Mouse (Mus musculus): ENCODE measurements at regions not wholly inside any gene's neighbourhood (a gene's known extent, or its start where the extent isn't known, plus 50 kb on each side); places are given as distances from the start of the nearest gene placed in this dataset.

DNA sequence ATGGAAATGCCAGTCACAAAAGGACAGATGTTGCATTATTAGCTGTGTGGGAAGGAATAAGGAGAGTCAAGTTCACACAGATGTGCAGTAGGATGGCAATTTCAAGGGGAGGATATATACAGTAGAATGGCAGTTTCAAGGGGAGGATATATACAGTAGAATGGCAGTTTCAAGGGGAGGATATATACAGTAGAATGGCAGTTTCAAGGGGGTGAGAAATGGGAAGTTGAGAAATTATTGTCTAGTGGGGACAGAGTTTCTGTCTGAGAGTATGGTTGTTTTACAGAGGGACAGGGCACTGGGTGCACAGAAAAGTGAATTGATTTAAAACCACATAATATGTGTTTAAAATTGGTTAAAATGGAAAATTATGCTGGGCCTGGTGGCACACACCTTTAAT lies 54.8 kb upstream of the Scel start:
- Histone ChIP-seq H3K27me3 (replicated peaks; ENCODE audit: control insufficient read depth, insufficient read depth, low read length) (no peaks in the 10 kb centered on the region), H3K36me3 (ENCODE audit: control insufficient read depth, insufficient read depth) (no peaks in the 10 kb centered on the region), H3K27ac (ENCODE audit: low read length) (no peak overlapping the region), H3K9me3 (ENCODE audit: control insufficient read depth, low read length) (no peaks in the 10 kb centered on the region), H3K4me2 (ENCODE audit: low read length) (no peak overlapping the region), H3K9ac (replicated peaks; ENCODE audit: low read depth, low read length) (no peak overlapping the region), H3K4me3 (replicated peaks; ENCODE audit: low read length) (no peak overlapping the region), H3K4me1 (replicated peaks; ENCODE audit: control insufficient read depth, insufficient read depth, low read length) (no peaks in the 10 kb centered on the region)
- ATAC-seq, result no peak

DNA sequence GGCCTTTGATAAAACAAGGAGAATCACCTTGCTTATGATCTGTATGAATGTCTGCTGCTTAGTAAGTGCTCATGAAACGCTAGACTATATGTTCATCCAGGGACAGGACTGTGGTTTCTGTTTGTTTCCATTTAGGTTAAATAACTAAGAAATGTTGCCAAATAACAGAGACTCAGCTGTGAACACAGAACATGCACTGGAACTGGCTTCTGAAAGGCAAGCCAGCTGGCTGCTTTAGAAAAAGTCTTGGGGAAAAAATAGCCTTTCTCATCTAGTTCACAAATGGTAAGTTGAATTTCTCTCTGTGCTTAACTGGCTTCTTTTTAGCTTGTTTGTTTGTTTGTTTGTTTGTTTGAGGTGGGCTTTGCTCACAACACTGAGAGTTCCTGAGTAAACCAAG lies 57.0 kb upstream of the Scel start:
- H3K4me2 ChIP-seq (ENCODE audit: low read length), result no peak overlapping the region
- WGBS, result 50% methylated on average over 1 of the region's 1 CpGs
- ATAC-seq, result no peak
- H3K27ac ChIP-seq (ENCODE audit: low read length), result no peak overlapping the region
- no peaks in the 10 kb centered on the region for H3K9me3 ChIP-seq (ENCODE audit: control insufficient read depth, low read length)
- H3K9ac ChIP-seq (replicated peaks; ENCODE audit: low read depth, low read length), result no peak overlapping the region
- H3K4me3 ChIP-seq (replicated peaks; ENCODE audit: low read length), result no peak overlapping the region
- no peaks in the 10 kb centered on the region for H3K27me3 ChIP-seq (replicated peaks; ENCODE audit: control insufficient read depth, insufficient read depth, low read length)
- H3K4me1 ChIP-seq (replicated peaks; ENCODE audit: control insufficient read depth, insufficient read depth, low read length), result no peaks in the 10 kb centered on the region
- no peaks in the 10 kb centered on the region for H3K36me3 ChIP-seq (ENCODE audit: control insufficient read depth, insufficient read depth)

DNA sequence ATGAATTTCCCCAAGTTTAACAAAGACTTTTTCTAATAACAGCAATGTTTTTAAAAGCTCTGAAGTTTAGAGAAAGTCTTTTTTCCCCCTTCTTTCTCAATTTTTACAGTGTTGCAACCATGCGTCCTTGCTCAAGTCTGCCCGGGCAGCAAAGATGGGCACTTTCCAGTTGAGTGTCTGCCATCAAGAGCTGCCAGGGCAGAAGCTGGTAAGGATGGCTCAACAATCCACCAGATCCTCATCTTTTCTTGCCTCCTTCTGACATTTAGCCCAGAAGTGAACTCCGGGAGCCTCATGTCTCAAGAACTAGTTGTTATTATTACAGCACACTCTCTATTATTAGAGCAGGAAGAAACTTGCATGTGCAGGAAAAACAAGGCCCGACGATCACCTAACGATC lies 62.4 kb upstream of the Scel start:
- no peak overlapping the region for H3K4me2 ChIP-seq (ENCODE audit: low read length)
- no peak overlapping the region for H3K4me3 ChIP-seq (replicated peaks; ENCODE audit: low read length)

DNA sequence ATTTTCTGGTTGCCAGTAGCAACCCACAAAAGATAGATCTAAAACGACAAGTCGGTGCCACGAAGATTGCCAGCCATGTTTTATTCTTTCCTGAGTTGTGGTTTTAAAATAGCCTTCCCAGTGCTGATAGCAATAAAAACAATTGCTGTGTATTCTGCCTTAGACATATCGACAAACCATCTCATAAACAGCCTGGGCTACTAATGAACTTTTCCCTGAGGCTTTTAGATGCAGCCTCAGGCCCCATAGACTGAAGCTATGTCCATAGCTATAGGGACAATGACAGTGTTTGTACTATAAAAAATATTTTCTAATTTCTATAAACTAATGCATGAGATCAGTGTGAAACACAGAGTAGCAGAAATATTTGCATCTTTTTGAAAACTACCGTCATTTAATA lies 63.7 kb upstream of the Scel start:
- H3K36me3 ChIP-seq (ENCODE audit: control insufficient read depth, insufficient read depth), result no peaks in the 10 kb centered on the region
- H3K27me3 ChIP-seq (replicated peaks; ENCODE audit: control insufficient read depth, insufficient read depth, low read length), result no peaks in the 10 kb centered on the region
- 71% methylated on average over 5 of the region's 5 CpGs for WGBS
- no peak overlapping the region for H3K27ac ChIP-seq (ENCODE audit: low read length)
- H3K4me3 ChIP-seq (replicated peaks; ENCODE audit: low read length), result no peak overlapping the region
- no peaks in the 10 kb centered on the region for H3K9me3 ChIP-seq (ENCODE audit: control insufficient read depth, low read length)
- ATAC-seq, result no peak
- H3K9ac ChIP-seq (replicated peaks; ENCODE audit: low read depth, low read length), result no peak overlapping the region
- H3K4me1 ChIP-seq (replicated peaks; ENCODE audit: control insufficient read depth, insufficient read depth, low read length), result 0 out of 2 replicates have a peak, but pooled peaks cover 2% of the 10 kb centered on the region
- no peak overlapping the region for H3K4me2 ChIP-seq (ENCODE audit: low read length)

More for the DNA sequence above, 62.4 kb upstream of the Scel start:
- 85% methylated on average over 6 of the region's 6 CpGs for WGBS
- H3K9me3 ChIP-seq (ENCODE audit: control insufficient read depth, low read length), result no peaks in the 10 kb centered on the region
- H3K27ac ChIP-seq (ENCODE audit: low read length), result no peak overlapping the region
- no peak overlapping the region for H3K9ac ChIP-seq (replicated peaks; ENCODE audit: low read depth, low read length)
- 0 out of 2 replicates have a peak, but pooled peaks cover 2% of the 10 kb centered on the region for H3K4me1 ChIP-seq (replicated peaks; ENCODE audit: control insufficient read depth, insufficient read depth, low read length)
- no peaks in the 10 kb centered on the region for H3K36me3 ChIP-seq (ENCODE audit: control insufficient read depth, insufficient read depth)
- no peak for ATAC-seq
- H3K27me3 ChIP-seq (replicated peaks; ENCODE audit: control insufficient read depth, insufficient read depth, low read length), result no peaks in the 10 kb centered on the region

DNA sequence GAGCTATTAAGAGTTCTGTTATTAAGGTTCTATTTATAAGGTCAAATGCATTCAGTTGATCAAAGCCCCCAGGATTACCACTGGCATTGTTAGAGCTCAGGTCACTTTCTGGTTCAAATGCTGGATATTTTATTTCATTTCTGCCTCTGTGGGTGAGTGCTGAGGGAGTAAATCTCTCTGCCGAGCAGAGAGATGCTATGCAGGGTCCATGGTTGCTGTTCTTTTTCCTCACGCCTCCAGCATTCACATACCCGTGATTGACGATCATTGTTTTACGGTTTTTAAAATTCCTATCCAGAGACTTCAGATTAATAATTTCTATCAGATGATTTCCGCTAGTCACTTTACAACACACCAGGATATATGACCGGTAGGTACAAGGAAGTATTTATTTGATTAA lies 64.1 kb upstream of the Scel start:
- Histone ChIP-seq H3K9ac (replicated peaks; ENCODE audit: low read depth, low read length) (no peak overlapping the region), H3K36me3 (ENCODE audit: control insufficient read depth, insufficient read depth) (no peaks in the 10 kb centered on the region), H3K4me3 (replicated peaks; ENCODE audit: low read length) (no peak overlapping the region), H3K27me3 (replicated peaks; ENCODE audit: control insufficient read depth, insufficient read depth, low read length) (no peaks in the 10 kb centered on the region), H3K9me3 (ENCODE audit: control insufficient read depth, low read length) (no peaks in the 10 kb centered on the region), H3K4me1 (replicated peaks; ENCODE audit: control insufficient read depth, insufficient read depth, low read length) (0 out of 2 replicates have a peak, but pooled peaks cover 2% of the 10 kb centered on the region), H3K27ac (ENCODE audit: low read length) (no peak overlapping the region), H3K4me2 (ENCODE audit: low read length) (no peak overlapping the region)
- ATAC-seq, result no peak
- 71% methylated on average over 7 of the region's 7 CpGs for WGBS

DNA sequence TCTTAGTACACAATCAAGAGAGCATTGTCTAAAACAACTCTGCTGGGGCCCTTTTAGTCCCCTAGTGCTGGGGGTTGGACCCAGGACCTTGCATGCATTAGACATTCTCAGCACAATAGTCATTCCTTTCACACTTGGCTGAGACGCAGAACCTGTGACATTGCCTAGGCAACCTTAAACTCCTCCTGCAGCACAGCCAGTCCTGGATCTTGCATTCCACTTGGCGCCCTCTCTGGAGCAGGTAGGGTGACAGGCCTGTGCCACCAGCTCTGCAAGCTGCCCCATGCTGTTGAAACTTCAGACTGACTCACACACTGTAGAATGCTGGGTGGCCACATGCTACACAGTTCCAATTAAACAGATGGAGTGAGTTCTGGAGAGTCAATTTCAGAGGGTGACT lies 66.5 kb upstream of the Scel start:
- peak; percentile 58 for ATAC-seq
- WGBS, result 22% methylated on average over 2 of the region's 2 CpGs
- no peaks in the 10 kb centered on the region for H3K9me3 ChIP-seq (ENCODE audit: control insufficient read depth, low read length)

DNA sequence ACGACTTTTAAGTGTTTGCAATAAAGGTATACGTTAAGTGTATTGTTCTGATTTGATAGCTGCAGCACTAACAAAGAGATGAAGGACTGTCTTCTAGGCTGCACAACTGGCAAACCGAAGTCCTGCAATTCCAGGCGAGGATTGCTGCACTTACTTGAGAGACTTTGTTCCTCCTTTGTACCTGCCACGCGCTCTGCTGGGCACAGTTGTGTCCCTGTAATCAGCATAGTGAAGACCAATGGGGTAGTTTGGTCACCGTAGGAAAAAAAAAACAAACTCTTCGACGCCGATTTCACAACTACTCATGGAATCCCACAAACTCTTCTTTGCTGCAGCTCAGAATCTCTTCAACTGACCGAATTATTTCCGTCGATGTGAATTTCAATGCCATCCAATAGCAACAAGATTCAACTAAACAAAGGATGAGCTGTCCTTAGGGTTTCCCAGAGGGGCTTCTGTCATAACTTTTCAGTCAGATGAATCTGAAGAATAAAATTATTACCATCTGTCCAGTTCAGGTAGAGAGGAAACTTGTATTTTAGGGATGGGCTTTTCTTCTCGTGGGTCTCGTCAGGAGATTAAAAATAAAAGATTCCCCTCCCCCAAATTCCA lies 71.6 kb upstream of the Scel start:
- Histone ChIP-seq H3K9me3 (ENCODE audit: control insufficient read depth, low read length) (no peaks in the 10 kb centered on the region), H3K27me3 (replicated peaks; ENCODE audit: control insufficient read depth, insufficient read depth, low read length) (no peaks in the 10 kb centered on the region), H3K4me3 (replicated peaks; ENCODE audit: low read length) (no peak overlapping the region), H3K27ac (ENCODE audit: low read length) (no peak overlapping the region), H3K36me3 (ENCODE audit: control insufficient read depth, insufficient read depth) (no peaks in the 10 kb centered on the region), H3K4me1 (replicated peaks; ENCODE audit: control insufficient read depth, insufficient read depth, low read length) (0 out of 2 replicates have a peak, but pooled peaks cover under 1% of the 10 kb centered on the region), H3K4me2 (ENCODE audit: low read length) (no peak overlapping the region), H3K9ac (replicated peaks; ENCODE audit: low read depth, low read length) (no peak overlapping the region)
- WGBS, result 70% methylated on average over 15 of the region's 15 CpGs
- no peak for ATAC-seq

More for the DNA sequence above, 66.5 kb upstream of the Scel start:
- Histone ChIP-seq H3K36me3 (ENCODE audit: control insufficient read depth, insufficient read depth) (no peaks in the 10 kb centered on the region), H3K9ac (replicated peaks; ENCODE audit: low read depth, low read length) (no peak overlapping the region), H3K27ac (ENCODE audit: low read length) (no peak overlapping the region), H3K4me3 (replicated peaks; ENCODE audit: low read length) (no peak overlapping the region), H3K4me1 (replicated peaks; ENCODE audit: control insufficient read depth, insufficient read depth, low read length) (0 out of 2 replicates have a peak, but pooled peaks cover 2% of the 10 kb centered on the region), H3K4me2 (ENCODE audit: low read length) (no peak overlapping the region), H3K27me3 (replicated peaks; ENCODE audit: control insufficient read depth, insufficient read depth, low read length) (no peaks in the 10 kb centered on the region)

DNA sequence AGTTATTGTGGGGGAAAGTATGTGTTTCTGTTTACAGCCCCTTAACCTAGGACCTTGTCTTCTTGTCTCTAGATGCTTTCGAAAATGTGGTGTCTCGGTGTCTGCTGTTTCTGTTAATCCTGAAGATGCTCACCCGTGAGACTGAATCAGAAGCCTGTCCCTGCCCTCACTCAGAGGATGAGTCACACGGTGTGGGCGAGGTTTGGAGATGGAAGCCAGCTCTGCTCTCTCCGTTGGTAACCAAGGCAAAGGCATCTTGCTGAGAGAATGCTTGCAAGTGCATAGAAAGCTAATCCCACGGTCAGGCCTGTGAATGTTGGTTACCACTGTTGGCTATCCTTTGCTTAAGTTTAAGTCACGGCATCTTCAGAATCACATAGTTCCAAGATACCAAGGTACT lies 72.9 kb upstream of the Scel start:
- 80% methylated on average over 8 of the region's 8 CpGs for WGBS
- ATAC-seq, result no peak
- Histone ChIP-seq H3K27ac (ENCODE audit: low read length) (no peak overlapping the region), H3K4me2 (ENCODE audit: low read length) (no peak overlapping the region), H3K9ac (replicated peaks; ENCODE audit: low read depth, low read length) (no peak overlapping the region), H3K4me1 (replicated peaks; ENCODE audit: control insufficient read depth, insufficient read depth, low read length) (no peaks in the 10 kb centered on the region), H3K4me3 (replicated peaks; ENCODE audit: low read length) (no peak overlapping the region), H3K9me3 (ENCODE audit: control insufficient read depth, low read length) (no peaks in the 10 kb centered on the region), H3K27me3 (replicated peaks; ENCODE audit: control insufficient read depth, insufficient read depth, low read length) (no peaks in the 10 kb centered on the region), H3K36me3 (ENCODE audit: control insufficient read depth, insufficient read depth) (no peaks in the 10 kb centered on the region)

DNA sequence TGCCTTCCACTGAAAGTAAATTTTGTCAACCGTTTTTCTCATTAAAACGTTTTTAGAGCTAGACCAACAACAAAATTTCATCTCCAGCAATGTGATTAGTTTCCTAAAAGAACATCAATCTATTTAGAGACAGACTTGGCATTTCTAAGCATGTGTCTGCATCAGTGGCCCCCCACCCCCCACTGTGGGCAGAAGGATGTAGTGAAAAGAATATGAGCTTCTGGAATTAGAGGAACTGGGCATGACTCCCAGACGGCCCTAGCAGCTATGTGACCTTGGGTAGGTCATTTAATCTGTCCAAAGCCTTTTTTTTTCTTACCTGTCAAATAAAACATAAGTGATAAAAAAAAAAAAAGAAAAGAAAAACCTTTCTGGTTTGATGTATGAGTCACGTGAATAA lies 78.9 kb upstream of the Scel start:
- WGBS, result 63% methylated on average over 4 of the region's 4 CpGs
- no peak for ATAC-seq

DNA sequence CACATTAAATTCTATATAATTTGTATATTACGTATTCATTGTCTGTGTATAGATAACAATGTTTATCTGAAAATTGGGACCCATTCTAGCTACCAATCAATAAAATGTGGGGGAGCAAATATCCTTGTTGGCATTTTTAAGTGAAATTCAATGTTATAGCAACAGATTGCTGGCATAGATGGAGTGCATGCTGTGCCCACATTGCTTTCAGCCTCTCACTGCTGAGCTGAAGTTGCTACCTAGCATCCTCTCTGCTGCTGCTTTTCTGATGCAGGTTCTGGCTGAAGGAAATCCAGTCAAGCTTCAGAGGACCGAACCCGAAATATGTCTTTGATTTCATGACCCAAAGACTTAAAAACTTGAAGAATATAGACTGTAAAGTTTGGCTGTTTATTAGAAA lies 80.0 kb upstream of the Scel start:
- Histone ChIP-seq H3K27me3 (replicated peaks; ENCODE audit: control insufficient read depth, insufficient read depth, low read length) (no peaks in the 10 kb centered on the region), H3K4me2 (ENCODE audit: low read length) (no peak overlapping the region), H3K4me1 (replicated peaks; ENCODE audit: control insufficient read depth, insufficient read depth, low read length) (no peaks in the 10 kb centered on the region), H3K36me3 (ENCODE audit: control insufficient read depth, insufficient read depth) (no peaks in the 10 kb centered on the region), H3K9ac (replicated peaks; ENCODE audit: low read depth, low read length) (no peak overlapping the region), H3K4me3 (replicated peaks; ENCODE audit: low read length) (no peak overlapping the region), H3K9me3 (ENCODE audit: control insufficient read depth, low read length) (no peaks in the 10 kb centered on the region), H3K27ac (ENCODE audit: low read length) (no peak overlapping the region)
- no peak for ATAC-seq
- 94% methylated on average over 3 of the region's 3 CpGs for WGBS

More for the DNA sequence above, 78.9 kb upstream of the Scel start:
- Histone ChIP-seq H3K27ac (ENCODE audit: low read length) (no peak overlapping the region), H3K9me3 (ENCODE audit: control insufficient read depth, low read length) (no peaks in the 10 kb centered on the region), H3K27me3 (replicated peaks; ENCODE audit: control insufficient read depth, insufficient read depth, low read length) (no peaks in the 10 kb centered on the region), H3K4me1 (replicated peaks; ENCODE audit: control insufficient read depth, insufficient read depth, low read length) (no peaks in the 10 kb centered on the region), H3K9ac (replicated peaks; ENCODE audit: low read depth, low read length) (no peak overlapping the region), H3K36me3 (ENCODE audit: control insufficient read depth, insufficient read depth) (no peaks in the 10 kb centered on the region), H3K4me2 (ENCODE audit: low read length) (no peak overlapping the region), H3K4me3 (replicated peaks; ENCODE audit: low read length) (no peak overlapping the region)
